Mouse (Mus musculus) CH12.LX (cell line): ENCODE measurements around the gene March6. TPM values are rescaled to one million over a fixed set of nuclear protein-coding genes. Genes with fewer than 3 reads are reported as not detected.

Experiments used
- DNase-seq: peaks from one replicate; pipeline ENCODE4 v3.0.0-alpha.2; 2013; ENCODE audit errors: extremely low read depth
- H3K27ac ChIP-seq: 2 replicates; pipeline ENCODE4 v1.5.1; 2012; ENCODE audit warnings: low read depth, mild to moderate bottlenecking, control low read depth, moderate library complexity; ENCODE audit not compliant: insufficient read depth
- H3K27me3 ChIP-seq: replicated peaks from 2 replicates; pipeline ENCODE3; 2012; ENCODE audit warnings: inconsistent platforms
- H3K36me3 ChIP-seq, 2 experiments: replicated peaks in 1 of 2; 2 replicates each; pipeline versions ENCODE3 to v1.6.1; 2012; ENCODE audit warnings: inconsistent platforms in 1 of 2, low read length in 1 of 2, mild to moderate bottlenecking in 1 of 2, mixed read lengths in 1 of 2, moderate library complexity in 1 of 2; ENCODE audit not compliant: control insufficient read depth in 1 of 2, insufficient read depth in 1 of 2
- H3K4me1 ChIP-seq, 2 experiments: 2 replicates each; pipeline ENCODE4 v1.6.1; 2012; ENCODE audit warnings: inconsistent platforms in 1 of 2, moderate library complexity in 1 of 2; ENCODE audit not compliant: insufficient read depth in 2 of 2, control insufficient read depth in 1 of 2
- H3K4me2 ChIP-seq: 2 replicates; pipeline ENCODE4 v1.6.1; 2012; ENCODE audit warnings: low read depth, mild to moderate bottlenecking, control low read depth; ENCODE audit not compliant: poor library complexity, insufficient read depth, severe bottlenecking
- H3K4me3 ChIP-seq, 3 experiments: fragments of 150-350 bp in 1 of 3; sonication (generic) in 1 of 3; replicated peaks in 1 of 3; 2 replicates each; pipeline versions ENCODE3 to v1.5.1; 2011 to 2012; ENCODE audit warnings: low read depth in 2 of 3, low read length in 2 of 3, mild to moderate bottlenecking in 2 of 3, moderate library complexity in 2 of 3, control low read depth in 1 of 3, improper control_type of control experiment in 1 of 3, inconsistent platforms in 1 of 3, mixed read lengths in 1 of 3; ENCODE audit not compliant: poor library complexity in 1 of 3
- H3K79me2 ChIP-seq: replicated peaks from 2 replicates; pipeline ENCODE4 v1.6.1; 2012; ENCODE audit warnings: mild to moderate bottlenecking, moderate library complexity; ENCODE audit not compliant: control insufficient read depth, poor library complexity, insufficient read depth, severe bottlenecking; ENCODE audit errors: extremely low read depth
- H3K9ac ChIP-seq: 2 replicates; pipeline ENCODE4 v1.6.1; 2012; ENCODE audit warnings: low read depth, mild to moderate bottlenecking, control low read depth, moderate library complexity; ENCODE audit not compliant: insufficient read depth
- H3K9me3 ChIP-seq: replicated peaks from 2 replicates; pipeline ENCODE3; 2012; ENCODE audit warnings: low read length, inconsistent platforms, mixed read lengths
- CHD1 ChIP-seq: IDR thresholded peaks from 2 replicates; pipeline ENCODE4 v1.6.1; 2012; ENCODE audit warnings: low read depth, low read length, improper control_type of control experiment, inconsistent platforms
- E2F4 ChIP-seq: IDR thresholded peaks from 2 replicates; pipeline ENCODE4 v1.6.1; 2011; ENCODE audit warnings: low read depth, low read length, improper control_type of control experiment; ENCODE audit not compliant: insufficient replicate concordance
- ELF1 ChIP-seq: IDR thresholded peaks from 2 replicates; pipeline ENCODE4 v1.6.1; 2014; ENCODE audit warnings: low read depth, mild to moderate bottlenecking, inconsistent platforms, low read length, improper control_type of control experiment
- EP300 ChIP-seq: IDR thresholded peaks from 2 replicates; pipeline ENCODE4 v1.6.1; 2011; ENCODE audit warnings: low read length, improper control_type of control experiment
- GABPA ChIP-seq: IDR thresholded peaks from 2 replicates; pipeline ENCODE4 v1.6.1; 2012; ENCODE audit warnings: low read depth, low read length, improper control_type of control experiment, inconsistent platforms; ENCODE audit not compliant: insufficient replicate concordance
- HCFC1 ChIP-seq: IDR thresholded peaks from 2 replicates; pipeline ENCODE4 v1.6.1; 2012; ENCODE audit warnings: low read depth, mild to moderate bottlenecking, inconsistent platforms, low read length, improper control_type of control experiment
- JUN ChIP-seq: IDR thresholded peaks from 2 replicates; pipeline ENCODE4 v1.6.1; 2011; ENCODE audit warnings: low read depth, mild to moderate bottlenecking, low read length, improper control_type of control experiment, moderate library complexity; ENCODE audit not compliant: insufficient read depth
- KAT2A ChIP-seq: IDR thresholded peaks from 2 replicates; pipeline ENCODE4 v1.6.1; 2012; ENCODE audit warnings: low read length, improper control_type of control experiment, inconsistent platforms; ENCODE audit not compliant: insufficient replicate concordance
- MAFK ChIP-seq: IDR thresholded peaks from 2 replicates; pipeline ENCODE4 v1.6.1; 2011; ENCODE audit warnings: low read length, improper control_type of control experiment; ENCODE audit not compliant: insufficient replicate concordance
- MAX ChIP-seq: IDR thresholded peaks from 2 replicates; pipeline ENCODE4 v1.6.1; 2011; ENCODE audit warnings: low read length, improper control_type of control experiment
- MAZ ChIP-seq: IDR thresholded peaks from 2 replicates; pipeline ENCODE4 v1.6.1; 2012; ENCODE audit warnings: low read depth, mild to moderate bottlenecking, inconsistent platforms, low read length, improper control_type of control experiment, moderate library complexity
- MEF2A ChIP-seq: IDR thresholded peaks from 2 replicates; pipeline ENCODE4 v1.6.1; 2014; ENCODE audit warnings: low read depth, mild to moderate bottlenecking, inconsistent platforms, low read length, improper control_type of control experiment, borderline replicate concordance
- MYC ChIP-seq: IDR thresholded peaks from 2 replicates; pipeline ENCODE4 v1.6.1; 2011; ENCODE audit warnings: low read depth, mild to moderate bottlenecking, improper control_type of control experiment, low read length
- NELFE ChIP-seq: IDR thresholded peaks from 2 replicates; pipeline ENCODE4 v1.6.1; 2011; ENCODE audit warnings: low read depth, low read length, improper control_type of control experiment
- NRF1 ChIP-seq: IDR thresholded peaks from 2 replicates; pipeline ENCODE4 v1.6.1; 2014; ENCODE audit warnings: low read depth, mild to moderate bottlenecking, inconsistent platforms, low read length, improper control_type of control experiment, moderate library complexity
- PAX5 ChIP-seq: IDR thresholded peaks from 2 replicates; pipeline ENCODE4 v1.6.1; 2012; ENCODE audit warnings: low read length, inconsistent platforms, mixed read lengths
- POLR2A ChIP-seq: IDR thresholded peaks from 2 replicates; pipeline ENCODE4 v1.6.1; 2011; ENCODE audit warnings: low read depth, mild to moderate bottlenecking, improper control_type of control experiment, low read length
- POLR2AphosphoS2 ChIP-seq: IDR thresholded peaks from 2 replicates; pipeline ENCODE4 v1.6.1; 2011; ENCODE audit warnings: low read depth, low read length, improper control_type of control experiment
- RAD21 ChIP-seq: IDR thresholded peaks from 2 replicates; pipeline ENCODE4 v1.6.1; 2011; ENCODE audit warnings: low read depth, mild to moderate bottlenecking, low read length, improper control_type of control experiment, moderate library complexity
- RCOR1 ChIP-seq: conservative IDR thresholded peaks from 2 replicates; pipeline ENCODE4 v1.6.1; 2012; ENCODE audit warnings: low read depth, mild to moderate bottlenecking, inconsistent platforms, low read length, improper control_type of control experiment
- SIN3A ChIP-seq: IDR thresholded peaks from 2 replicates; pipeline ENCODE4 v1.6.1; 2012; ENCODE audit warnings: low read length, improper control_type of control experiment, inconsistent platforms
- SMC3 ChIP-seq: IDR thresholded peaks from 2 replicates; pipeline ENCODE4 v1.6.1; 2011; ENCODE audit warnings: low read depth, low read length, improper control_type of control experiment
- TBP ChIP-seq: conservative IDR thresholded peaks from 2 replicates; pipeline ENCODE4 v1.6.1; 2011; ENCODE audit warnings: low read depth, low read length, improper control_type of control experiment
- TCF12 ChIP-seq: IDR thresholded peaks from 2 replicates; pipeline ENCODE4 v1.6.1; 2014; ENCODE audit warnings: low read depth, mild to moderate bottlenecking, inconsistent platforms, low read length, improper control_type of control experiment
- USF1 ChIP-seq: IDR thresholded peaks from 2 replicates; pipeline ENCODE4 v1.6.1; 2014; ENCODE audit warnings: low read depth, mild to moderate bottlenecking, inconsistent platforms, low read length, improper control_type of control experiment
- ZC3H11A ChIP-seq: IDR thresholded peaks from 2 replicates; pipeline ENCODE4 v1.6.1; 2012; ENCODE audit warnings: low read depth, mild to moderate bottlenecking, inconsistent platforms, low read length, improper control_type of control experiment
- ZMIZ1 ChIP-seq: IDR thresholded peaks from 2 replicates; pipeline ENCODE4 v1.6.1; 2012; ENCODE audit warnings: low read depth, mild to moderate bottlenecking, inconsistent platforms, low read length, improper control_type of control experiment
- ZNF384 ChIP-seq: IDR thresholded peaks from 2 replicates; pipeline ENCODE4 v1.6.1; 2012; ENCODE audit warnings: low read depth, low read length, improper control_type of control experiment, inconsistent platforms
- dilution Hi-C: fragments of 300-500 bp; cut with MboI; formaldehyde crosslinking; loops from 2 replicates; pipeline ENCODE4 v1.14.3; 2020; ENCODE audit warnings: low sequenced_read_pairs; ENCODE audit not compliant: extremely low pct_unique_long_range_greater_than_20kb, extremely low pct_ligation_motif_present
- in situ Hi-C: fragments of 300-500 bp; cut with MboI; formaldehyde crosslinking; loops from 3 replicates; pipeline ENCODE4 v1.14.3; 2019; ENCODE audit warnings: low sequenced_read_pairs, low pct_ligation_motif_present, low pct_unique_long_range_greater_than_20kb, mixed read lengths
- polyA plus RNA-seq: library from polyadenylated mRNA; unstranded; fragments of >175 nt; gene quantifications from 2 replicates; pipeline ENCODE4 v1.2.1, GENCODE M21; 2012; ENCODE audit warnings: low read depth; ENCODE audit not compliant: insufficient read length
- total RNA-seq, 2 experiments: library from RNA; depleted of rRNA; stranded (reverse); fragments of 300-350 nt in 1 of 2; fragments of >200 nt in 1 of 2; gene quantifications; 2 replicates each; pipeline ENCODE4 v1.2.3; 2012 to 2014

Gene March6
- total and polyA plus RNA-seq, 3 experiments = 18.3 to 41.4 (median 29.1) TPM

DNA sequence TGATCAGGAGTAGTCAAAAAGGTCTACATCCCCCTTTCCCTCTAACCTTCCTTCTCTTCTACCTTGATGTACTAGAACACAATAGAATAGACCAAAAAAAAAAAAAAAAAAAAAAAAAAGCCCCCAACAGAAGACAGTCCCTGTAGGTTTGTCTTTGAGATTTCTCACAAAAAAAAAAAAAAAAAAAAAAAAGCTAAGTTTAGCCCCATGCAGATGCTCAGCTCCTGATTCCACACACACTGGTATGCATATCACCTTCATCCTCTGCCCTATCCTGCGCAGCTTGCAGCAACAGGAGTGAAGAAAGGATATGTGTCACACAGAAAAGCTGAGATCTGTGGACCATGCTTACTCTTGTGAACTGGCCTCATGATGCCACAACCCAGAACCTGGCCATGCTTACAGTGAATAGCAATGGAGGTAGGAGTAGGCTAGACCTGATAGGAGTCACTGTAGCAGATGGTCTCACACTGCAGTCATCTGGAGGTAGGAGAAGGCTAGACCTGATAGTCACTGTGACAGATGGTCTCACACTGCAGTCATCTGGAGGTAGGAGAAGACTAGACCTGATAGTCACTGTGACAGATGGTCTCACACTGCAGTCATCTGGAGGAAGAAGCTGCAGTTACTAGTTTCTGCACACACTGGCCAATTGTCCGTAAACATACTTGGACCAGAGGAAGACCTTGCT lies 1.6 kb upstream of the March6 start:
- Histone ChIP-seq H3K36me3 (peaks cover 0 to 16% of the 10 kb centered on the region in 2 experiments), H3K9me3 (no peaks in the 10 kb centered on the region), H3K4me3 (peak overlapping the region; percentile 71 to 100 (median 76)), H3K4me2 (peak overlapping the region; percentile 72; the same call in 1 of the 2 replicates), H3K27ac (0 out of 2 replicates have a peak overlapping the region, but pooled peaks have one; percentile 18), H3K4me1 (peaks cover 20 to 45% of the 10 kb centered on the region in 2 experiments), H3K9ac (peak overlapping the region; percentile 86; the same call in 1 of the 2 replicates), H3K79me2 (peaks cover 31% of the 10 kb centered on the region), H3K27me3 (no peaks in the 10 kb centered on the region)
- in situ Hi-C loops = loop anchor here (10.0 kb wide), 1 partner anchor 52 kb away; no protein-coding TSS in a partner anchor
- dilution Hi-C loops = no loop called here
- DNase-seq = no peak
- TF ChIP-seq HCFC1 = no peak
- TF ChIP-seq ZC3H11A = no peak
- TF ChIP-seq EP300 = no peak
- peak; percentile 64 for TF ChIP-seq ZNF384
- TF ChIP-seq JUN = no peak
- TF ChIP-seq MAX = no peak
- TF ChIP-seq MAFK = no peak

DNA sequence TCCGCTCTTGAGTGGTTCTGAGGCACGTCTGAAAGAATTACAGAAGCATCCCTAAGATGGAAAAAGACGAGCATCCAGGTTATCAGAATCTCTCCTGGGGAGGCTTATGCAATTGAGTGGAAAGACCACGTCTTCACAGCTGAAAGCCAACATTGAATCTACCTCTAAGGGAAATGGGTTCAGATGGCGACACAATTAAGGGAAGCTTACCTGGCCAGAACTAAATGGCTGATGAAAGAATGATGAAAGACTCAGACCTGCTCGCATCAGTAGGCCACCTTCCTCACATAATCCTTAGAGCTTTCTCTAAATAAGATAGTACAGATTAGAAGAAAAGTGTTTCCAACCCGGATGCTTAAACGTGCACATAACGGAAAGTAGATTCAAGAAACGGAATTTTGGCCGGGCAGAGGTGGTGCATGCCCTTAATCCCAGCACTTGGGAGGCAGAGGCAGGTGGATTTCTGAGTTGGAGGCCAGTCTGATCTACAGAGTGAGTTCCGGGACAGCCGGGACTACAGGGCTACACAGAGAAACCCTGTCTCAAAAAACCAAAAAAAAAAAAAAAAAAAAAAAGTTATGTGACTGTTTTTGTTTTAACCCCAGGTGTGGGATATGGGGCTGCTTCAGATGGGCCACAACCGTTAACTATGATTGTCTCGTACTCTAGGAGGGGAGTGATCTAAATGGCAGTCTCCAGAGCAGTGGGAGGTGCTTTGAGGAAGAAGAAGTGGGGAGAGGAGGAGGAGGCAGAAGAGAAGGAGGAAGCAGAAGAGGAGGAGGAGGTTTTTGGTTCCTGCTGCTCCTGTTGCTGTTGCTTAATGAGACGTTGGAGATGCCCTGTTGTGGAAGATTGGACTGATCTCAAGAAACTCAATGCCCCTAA lies 835 bp upstream of the March6 start:
- H3K79me2 ChIP-seq = peaks cover 35% of the 10 kb centered on the region
- no peaks in the 10 kb centered on the region for H3K27me3 ChIP-seq
- in situ Hi-C loops = loop anchor here (10.0 kb wide), 1 partner anchor 53 kb away; no protein-coding TSS in a partner anchor
- H3K9ac ChIP-seq = peak overlapping the region; percentile 86
- TF ChIP-seq RAD21 = no peak
- peak; percentile 67 for TF ChIP-seq POLR2A
- no peak for TF ChIP-seq E2F4
- TF ChIP-seq SIN3A = 0 out of 2 replicates have a peak, but pooled peaks have one; percentile 8
- TF ChIP-seq GABPA = no peak
- TF ChIP-seq MEF2A = no peak
- no peak for TF ChIP-seq SMC3
- TF ChIP-seq ELF1 = peak; percentile 53
- no peak for TF ChIP-seq ZC3H11A
- no peak for TF ChIP-seq POLR2AphosphoS2
- peak; percentile 79 for TF ChIP-seq TBP
- TF ChIP-seq JUN = no peak
- TF ChIP-seq TCF12 = 0 out of 2 replicates have a peak, but pooled peaks have one; percentile 19
- TF ChIP-seq KAT2A = no peak
- TF ChIP-seq NRF1 = no peak
- no peak; the same call in 1 of the 2 replicates for TF ChIP-seq ZMIZ1
- TF ChIP-seq ZNF384 = peak; percentile 24; the same call in 1 of the 2 replicates
- TF ChIP-seq MAZ = no peak
- no peak for TF ChIP-seq USF1
- TF ChIP-seq RCOR1 = no peak
- peak; percentile 70 for TF ChIP-seq NELFE
- TF ChIP-seq CHD1 = no peak; the same call in 1 of the 2 replicates
- no peak for TF ChIP-seq MYC
- TF ChIP-seq HCFC1 = 0 out of 2 replicates have a peak, but pooled peaks have one; percentile 2
- no peak for TF ChIP-seq PAX5
- no peak for TF ChIP-seq EP300
- no peaks in the 10 kb centered on the region for H3K9me3 ChIP-seq
- H3K4me3 ChIP-seq = peak overlapping the region; percentile 71 to 100 (median 76)
- H3K4me2 ChIP-seq = peak overlapping the region; percentile 72
- H3K27ac ChIP-seq = peak overlapping the region; percentile 86
- dilution Hi-C loops = no loop called here
- peak; percentile 82 for DNase-seq
- peaks cover 20 to 45% of the 10 kb centered on the region in 2 experiments for H3K4me1 ChIP-seq
- peaks cover 0 to 20% of the 10 kb centered on the region in 2 experiments for H3K36me3 ChIP-seq
